Mouse (Mus musculus) neural tube, embryonic 12.5 days (tissue): ENCODE data around the gene Mrps27. TPM values are rescaled to one million over a fixed set of nuclear protein-coding genes. Genes with fewer than 3 reads are reported as not detected.

ENCODE experiments used
- ATAC-seq: fragments of 200-750 bp; cut with Nextera tagmentation; 2 replicates; pipeline ENCODE4 v1.8.0; 2017; ENCODE audit warnings: low read depth, mild to moderate bottlenecking, moderate TSS enrichment, moderate library complexity; ENCODE audit not compliant: low FRiP score
- H3K27ac ChIP-seq: fragments of 300-500 bp; sonication (generic); 2 replicates; pipeline ENCODE4 v1.5.1; 2016
- H3K27me3 ChIP-seq: fragments of 300-500 bp; sonication (generic); replicated peaks from 2 replicates; pipeline ENCODE4 v1.6.1; 2016; ENCODE audit warnings: mild to moderate bottlenecking
- H3K36me3 ChIP-seq: fragments of 300-500 bp; sonication (generic); 2 replicates; pipeline ENCODE4 v1.6.1; 2016; ENCODE audit warnings: mild to moderate bottlenecking
- H3K4me1 ChIP-seq: fragments of 300-500 bp; sonication (generic); 2 replicates; pipeline ENCODE4 v1.6.1; 2016
- H3K4me2 ChIP-seq: fragments of 300-500 bp; sonication (generic); replicated peaks from 2 replicates; pipeline ENCODE4 v1.6.1; 2016; ENCODE audit warnings: mild to moderate bottlenecking
- H3K4me3 ChIP-seq: fragments of 300-500 bp; sonication (generic); 2 replicates; pipeline ENCODE4 v1.5.1; 2016
- H3K9ac ChIP-seq: fragments of 300-500 bp; sonication (generic); 2 replicates; pipeline ENCODE4 v1.6.1; 2016; ENCODE audit warnings: mild to moderate bottlenecking
- H3K9me3 ChIP-seq: fragments of 300-500 bp; sonication (generic); 2 replicates; pipeline ENCODE4 v1.6.1; 2016; ENCODE audit warnings: mild to moderate bottlenecking
- WGBS: fragments of 180-500 bp; shearing (Covaris S2); methylation state at CpG from one replicate; pipeline ENCODE4 v1.1.7; 2016; 5-methylcytosine and 5-hydroxymethylcytosine counted together
- polyA plus RNA-seq: library from polyadenylated mRNA; unstranded; fragments of >200 nt; fragmentation: Nextera tagmentation; extraction: Ambion mirVana; gene quantifications from 2 replicates; pipeline ENCODE4 v1.2.1, GENCODE M21; 2016

Gene Mrps27
- polyA plus RNA-seq, 1 experiment from 2014 or later = 49.4 TPM

DNA sequence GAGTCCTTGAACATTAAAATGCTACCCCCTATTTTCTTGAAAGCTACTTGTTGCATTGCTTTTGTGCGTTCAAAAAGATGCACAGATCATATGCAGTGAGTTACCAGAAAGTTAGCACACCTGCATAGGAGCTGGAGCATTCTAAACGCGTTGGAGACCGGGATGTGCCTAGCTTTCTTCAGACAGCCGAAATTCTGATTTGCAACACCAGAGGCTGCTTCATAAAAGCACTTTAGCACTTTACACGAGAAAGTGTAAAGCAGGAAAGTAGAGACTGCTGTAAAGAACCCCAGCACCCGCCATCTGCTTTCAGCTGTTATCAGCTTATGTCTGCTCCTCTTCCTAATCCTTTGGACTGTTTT lies 8.9 kb downstream of the Mrps27 start:
- 18% methylated on average over 7 of the region's 7 CpGs for WGBS
- Histone ChIP-seq H3K4me1 (peaks cover 3% of the 10 kb centered on the region; the same call in 1 of the 2 replicates), H3K9me3 (no peaks in the 10 kb centered on the region), H3K4me3 (peak overlapping the region; percentile 36), H3K27ac (no peak overlapping the region), H3K27me3 (no peaks in the 10 kb centered on the region), H3K9ac (peak overlapping the region; percentile 43), H3K36me3 (peaks cover 7% of the 10 kb centered on the region; the same call in 1 of the 2 replicates), H3K4me2 (peak overlapping the region; percentile 60)
- no peak for ATAC-seq

DNA sequence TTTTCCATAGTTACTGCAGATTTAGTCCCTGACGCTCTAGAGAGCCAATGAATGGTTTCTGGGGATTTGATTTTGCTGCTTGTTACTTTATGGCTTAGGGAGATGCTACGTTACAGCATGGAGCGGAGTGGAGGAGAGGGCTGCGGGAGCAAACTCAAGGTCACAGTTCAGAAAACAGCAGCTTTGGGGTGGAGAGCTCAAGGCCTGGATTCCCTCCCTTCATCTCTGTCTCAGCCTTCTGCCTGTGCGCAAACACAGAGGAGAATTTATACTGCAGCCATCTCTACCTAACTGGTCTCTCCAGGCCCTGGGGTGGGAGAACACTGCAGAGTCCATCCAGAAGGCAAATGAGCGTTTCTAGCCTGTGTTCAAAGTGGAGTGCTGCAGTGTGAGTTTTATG lies 10.5 kb downstream of the Mrps27 start:
- WGBS = 86% methylated on average over 6 of the region's 6 CpGs
- peaks cover 7% of the 10 kb centered on the region; the same call in 1 of the 2 replicates for H3K4me1 ChIP-seq
- no peaks in the 10 kb centered on the region for H3K9me3 ChIP-seq
- peaks cover 2% of the 10 kb centered on the region; the same call in 1 of the 2 replicates for H3K36me3 ChIP-seq
- H3K27ac ChIP-seq = no peak overlapping the region
- H3K27me3 ChIP-seq = no peaks in the 10 kb centered on the region
- H3K9ac ChIP-seq = no peak overlapping the region
- no peak overlapping the region for H3K4me2 ChIP-seq
- no peak for ATAC-seq
- no peak overlapping the region for H3K4me3 ChIP-seq

DNA sequence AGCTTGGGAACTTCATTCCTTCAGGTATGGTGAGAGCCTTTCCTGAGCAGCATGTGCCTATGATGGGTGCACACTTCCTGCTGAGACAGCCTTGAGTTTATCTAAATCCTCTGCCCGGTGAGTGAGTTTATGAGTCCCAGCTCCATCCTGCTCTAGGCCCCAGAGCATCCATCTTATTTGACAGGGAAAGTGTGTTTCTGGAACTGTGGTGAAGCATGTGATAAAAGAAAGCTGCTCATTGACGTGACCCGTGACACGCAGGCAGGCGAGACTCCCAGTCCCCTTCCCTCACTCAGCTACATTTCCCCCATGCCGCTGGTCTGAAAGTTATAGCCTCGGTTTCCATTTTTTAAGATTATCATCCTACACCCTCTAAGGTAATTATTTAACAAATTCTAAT lies 11.3 kb downstream of the Mrps27 start:
- Histone ChIP-seq H3K4me1 (peaks cover 7% of the 10 kb centered on the region; the same call in 1 of the 2 replicates), H3K27me3 (no peaks in the 10 kb centered on the region), H3K27ac (no peak overlapping the region), H3K9me3 (no peaks in the 10 kb centered on the region), H3K4me2 (no peak overlapping the region), H3K4me3 (no peak overlapping the region), H3K36me3 (peaks cover 2% of the 10 kb centered on the region; the same call in 1 of the 2 replicates), H3K9ac (no peak overlapping the region)
- no peak for ATAC-seq
- WGBS = 62% methylated on average over 7 of the region's 7 CpGs

DNA sequence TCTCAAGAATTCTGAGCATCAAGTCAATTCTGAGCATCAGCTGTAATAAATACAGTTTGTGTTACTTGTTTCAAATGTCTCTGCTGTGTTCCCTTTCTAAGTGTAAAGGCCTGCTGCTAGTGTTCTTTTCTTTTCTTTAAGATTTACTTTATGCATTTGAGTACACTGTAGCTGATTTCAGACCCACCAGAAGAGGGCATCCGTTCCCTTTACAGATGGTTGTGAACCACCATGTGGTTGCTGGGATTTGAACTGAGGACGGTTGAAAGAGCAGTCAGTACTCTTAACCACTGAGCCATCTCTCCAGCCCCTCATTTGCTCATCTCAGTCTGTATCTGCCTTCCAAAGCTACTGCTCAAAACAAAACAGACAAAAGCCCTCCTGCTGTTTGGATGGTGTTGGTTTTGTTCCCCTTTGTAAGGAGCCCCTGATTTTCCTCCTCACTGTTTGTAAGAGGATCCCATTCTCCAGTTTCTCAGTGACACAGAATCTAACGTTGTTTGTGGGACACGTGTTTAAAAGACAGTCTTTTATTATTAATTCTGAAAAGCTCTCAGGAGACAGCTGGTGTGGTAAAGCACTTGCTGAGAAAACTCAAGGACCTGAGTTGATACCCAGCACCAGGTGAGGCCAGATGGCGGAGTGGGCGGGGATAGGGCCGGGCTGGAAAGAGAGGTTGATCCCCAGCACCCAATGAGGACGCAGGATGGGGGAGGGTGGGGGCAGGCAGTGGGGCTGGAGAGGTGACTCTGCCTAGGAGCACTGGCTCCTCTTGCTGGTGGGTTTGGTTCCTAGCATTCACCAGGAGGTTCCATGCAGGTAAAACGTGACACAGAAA lies 12.1 kb downstream of the Mrps27 start:
- Histone ChIP-seq H3K4me3 (no peak overlapping the region), H3K27ac (no peak overlapping the region), H3K4me1 (peaks cover 7% of the 10 kb centered on the region; the same call in 1 of the 2 replicates), H3K36me3 (peaks cover 2% of the 10 kb centered on the region; the same call in 1 of the 2 replicates), H3K4me2 (no peak overlapping the region), H3K9me3 (no peaks in the 10 kb centered on the region), H3K9ac (no peak overlapping the region), H3K27me3 (no peaks in the 10 kb centered on the region)
- WGBS = 31% methylated on average over 9 of the region's 9 CpGs
- no peak for ATAC-seq

DNA sequence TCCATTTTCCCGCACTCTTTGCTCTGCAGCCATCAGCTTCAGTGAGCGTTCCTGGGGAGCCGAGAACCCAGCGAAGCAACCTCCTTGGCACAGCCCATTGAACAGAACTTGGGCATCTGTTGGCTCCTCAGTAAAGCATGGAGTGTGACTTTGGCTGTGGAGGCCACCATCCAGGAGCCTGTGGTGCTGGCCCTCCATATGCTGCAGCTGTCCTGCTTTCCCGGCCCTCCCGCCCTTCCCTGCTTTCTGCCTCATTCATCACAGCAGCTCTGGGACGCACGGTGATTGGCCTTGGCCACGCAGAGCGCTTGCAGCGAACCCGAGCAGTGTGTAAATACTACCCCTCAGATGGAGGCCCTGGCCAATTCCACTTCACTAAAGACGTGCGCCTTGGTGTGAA lies 14.3 kb downstream of the Mrps27 start:
- Histone ChIP-seq H3K36me3 (peaks cover 5% of the 10 kb centered on the region; the same call in 1 of the 2 replicates), H3K9ac (no peak overlapping the region), H3K27ac (no peak overlapping the region), H3K27me3 (no peaks in the 10 kb centered on the region), H3K9me3 (no peaks in the 10 kb centered on the region), H3K4me3 (no peak overlapping the region), H3K4me1 (peaks cover 4% of the 10 kb centered on the region; the same call in 1 of the 2 replicates), H3K4me2 (no peak overlapping the region)
- 71% methylated on average over 14 of the region's 14 CpGs for WGBS
- peak; percentile 37; the same call in 1 of the 2 replicates for ATAC-seq

DNA sequence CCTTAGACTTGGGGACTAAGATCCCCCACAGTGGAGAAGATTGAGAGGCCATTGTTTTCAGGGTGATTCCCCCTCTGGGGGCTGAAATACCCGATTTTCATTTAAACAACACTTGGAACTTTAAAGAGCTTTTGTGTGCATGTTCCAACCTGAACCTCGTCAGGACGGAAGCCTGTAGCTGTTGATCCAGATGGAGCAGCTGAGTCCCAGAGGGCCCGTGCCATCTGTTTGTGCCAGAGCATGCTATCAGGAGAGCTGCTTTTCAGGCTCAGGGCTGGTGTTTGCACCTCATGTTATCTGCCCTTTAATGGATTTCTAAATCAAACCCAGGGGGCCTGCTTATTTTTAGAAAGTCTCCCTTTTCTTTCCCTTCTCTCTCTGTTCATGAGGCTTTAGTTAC lies 19.3 kb downstream of the Mrps27 start:
- 41% methylated on average over 4 of the region's 4 CpGs for WGBS
- Histone ChIP-seq H3K27ac (no peak overlapping the region), H3K4me1 (peaks cover 4% of the 10 kb centered on the region; the same call in 1 of the 2 replicates), H3K27me3 (no peaks in the 10 kb centered on the region), H3K36me3 (peaks cover 8% of the 10 kb centered on the region; the same call in 1 of the 2 replicates), H3K9ac (no peak overlapping the region), H3K4me2 (no peak overlapping the region), H3K4me3 (no peak overlapping the region), H3K9me3 (no peaks in the 10 kb centered on the region)
- ATAC-seq = no peak

DNA sequence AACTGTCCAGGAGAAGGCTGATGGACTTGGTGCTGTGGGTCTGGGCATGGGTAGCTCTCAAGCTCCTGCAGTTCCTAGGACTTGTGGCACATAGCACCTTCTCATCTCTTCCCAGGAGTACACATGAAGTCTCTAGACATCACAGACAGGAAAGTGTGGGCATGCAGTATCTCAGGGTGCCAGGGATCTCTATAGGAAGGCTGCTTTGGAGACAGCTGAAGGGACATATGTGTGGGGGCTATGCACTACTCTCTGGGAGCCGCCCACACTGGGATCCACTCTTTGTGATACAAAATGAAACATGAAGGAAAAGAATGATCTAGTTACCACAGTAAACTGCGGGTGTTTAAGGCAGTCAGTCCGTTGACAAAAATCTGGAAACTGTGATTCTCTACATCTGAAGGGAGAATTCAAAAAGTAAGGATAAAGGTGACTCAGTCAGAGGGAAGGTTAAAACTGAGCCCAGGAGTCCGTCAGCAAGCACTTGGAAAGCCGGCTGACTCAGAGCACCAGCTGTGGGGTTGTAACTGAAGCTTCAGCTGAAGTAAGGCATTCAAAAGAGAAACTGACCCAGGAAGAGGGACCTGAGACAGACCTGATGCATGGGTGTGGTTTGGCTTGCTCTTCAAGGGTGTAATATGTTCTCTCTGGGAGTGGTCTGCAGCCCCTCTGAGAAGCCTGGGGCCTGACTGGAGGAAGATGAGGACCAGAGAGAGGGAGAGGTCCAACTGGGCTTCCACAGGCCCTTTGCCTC lies 22.0 kb downstream of the Mrps27 start:
- no peak overlapping the region for H3K4me2 ChIP-seq
- no peak overlapping the region for H3K4me3 ChIP-seq
- 89% methylated on average over 5 of the region's 5 CpGs for WGBS
- no peak for ATAC-seq
- no peak overlapping the region for H3K27ac ChIP-seq
- peaks cover 6% of the 10 kb centered on the region; the same call in 1 of the 2 replicates for H3K36me3 ChIP-seq
- no peaks in the 10 kb centered on the region for H3K9me3 ChIP-seq
- no peaks in the 10 kb centered on the region for H3K27me3 ChIP-seq
- no peaks in the 10 kb centered on the region for H3K4me1 ChIP-seq
- no peak overlapping the region for H3K9ac ChIP-seq

DNA sequence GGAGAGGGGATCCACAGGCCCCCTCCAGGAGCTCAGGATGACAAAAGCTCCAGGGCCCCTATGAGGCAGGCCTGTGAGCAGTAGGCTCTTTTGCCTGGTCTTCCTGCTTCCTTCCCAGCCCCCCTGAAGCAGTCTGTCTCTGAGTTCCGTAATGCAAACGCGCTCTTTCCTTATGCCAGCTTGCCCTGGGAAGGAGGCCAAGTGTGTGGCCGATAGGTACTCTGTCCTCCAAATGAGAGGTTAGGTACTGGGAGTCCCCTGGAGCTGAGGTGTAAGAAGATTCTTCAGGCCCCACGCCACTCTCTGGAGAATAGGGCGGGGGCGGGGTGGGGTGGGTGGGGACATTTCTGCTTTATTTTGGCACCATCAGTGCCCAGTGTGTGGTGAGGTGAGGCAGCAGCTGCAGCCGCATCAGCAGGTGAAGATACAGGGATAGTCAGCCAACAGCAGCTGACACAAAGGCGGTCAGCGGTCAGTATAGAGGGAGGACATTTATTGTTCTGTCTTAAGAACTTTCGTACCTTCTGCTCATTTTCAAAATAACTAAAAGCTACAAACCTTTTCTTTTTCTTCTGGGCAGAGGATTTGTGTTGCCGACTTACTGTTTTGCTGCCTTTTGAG lies 23.1 kb downstream of the Mrps27 start:
- Histone ChIP-seq H3K27ac (no peak overlapping the region), H3K9me3 (no peaks in the 10 kb centered on the region), H3K36me3 (peaks cover 6% of the 10 kb centered on the region; the same call in 1 of the 2 replicates), H3K4me2 (no peak overlapping the region), H3K27me3 (no peaks in the 10 kb centered on the region), H3K4me3 (no peak overlapping the region), H3K4me1 (no peaks in the 10 kb centered on the region), H3K9ac (no peak overlapping the region)
- 93% methylated on average over 12 of the region's 12 CpGs for WGBS
- ATAC-seq = no peak

DNA sequence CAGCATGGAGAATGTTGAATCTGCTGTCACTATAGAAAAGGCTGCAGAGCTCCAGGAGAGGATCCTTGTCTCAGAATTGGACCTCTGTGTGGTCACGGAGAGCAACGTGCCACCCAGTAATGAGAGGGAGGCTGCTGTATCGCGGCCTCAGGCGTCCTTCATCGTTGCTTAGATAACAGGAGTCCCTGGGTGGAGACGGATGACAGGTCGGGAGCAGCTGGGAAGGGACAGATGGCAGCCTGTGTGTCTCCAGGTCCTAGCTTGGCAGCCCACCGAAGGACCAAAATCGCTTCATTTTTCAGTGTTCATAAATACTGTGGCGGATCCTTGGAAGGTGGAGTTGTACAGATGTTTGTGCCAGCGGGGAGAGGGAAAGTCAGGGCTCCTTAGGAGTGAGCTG lies 24.5 kb downstream of the Mrps27 start:
- Histone ChIP-seq H3K27me3 (no peaks in the 10 kb centered on the region), H3K9me3 (no peaks in the 10 kb centered on the region), H3K4me2 (no peak overlapping the region), H3K9ac (no peak overlapping the region), H3K4me1 (0 out of 2 replicates have a peak, but pooled peaks cover 8% of the 10 kb centered on the region), H3K27ac (no peak overlapping the region), H3K4me3 (no peak overlapping the region), H3K36me3 (peaks cover 3% of the 10 kb centered on the region; the same call in 1 of the 2 replicates)
- WGBS = 73% methylated on average over 12 of the region's 12 CpGs
- ATAC-seq = no peak

DNA sequence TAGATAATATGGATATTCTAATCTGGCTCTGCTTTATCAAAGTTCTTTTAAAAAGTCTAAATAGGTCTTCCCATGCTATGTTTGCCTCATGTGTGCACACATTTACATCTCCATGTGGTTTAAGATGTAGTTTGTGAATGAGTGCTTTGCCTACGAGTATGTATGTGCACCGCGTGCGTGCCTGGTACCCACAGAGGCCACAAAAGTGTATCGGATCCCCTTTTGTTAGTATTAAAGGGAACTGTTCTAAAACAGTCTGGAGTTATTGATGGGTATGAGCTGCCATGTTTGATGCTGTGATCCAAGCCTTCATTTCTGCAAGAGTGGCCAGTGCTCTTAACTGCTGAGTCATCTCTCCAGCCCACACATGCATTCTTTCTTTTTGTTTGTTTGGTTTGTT lies 26.7 kb downstream of the Mrps27 start:
- H3K27ac ChIP-seq = no peak overlapping the region
- H3K36me3 ChIP-seq = no peaks in the 10 kb centered on the region; the same call in 1 of the 2 replicates
- no peaks in the 10 kb centered on the region for H3K9me3 ChIP-seq
- no peaks in the 10 kb centered on the region for H3K27me3 ChIP-seq
- 84% methylated on average over 5 of the region's 5 CpGs for whole genome bisulfite sequencing
- H3K4me3 ChIP-seq = no peak overlapping the region
- H3K9ac ChIP-seq = no peak overlapping the region
- H3K4me1 ChIP-seq = peaks cover 10% of the 10 kb centered on the region; the same call in 1 of the 2 replicates
- ATAC-seq = no peak
- no peak overlapping the region for H3K4me2 ChIP-seq

DNA sequence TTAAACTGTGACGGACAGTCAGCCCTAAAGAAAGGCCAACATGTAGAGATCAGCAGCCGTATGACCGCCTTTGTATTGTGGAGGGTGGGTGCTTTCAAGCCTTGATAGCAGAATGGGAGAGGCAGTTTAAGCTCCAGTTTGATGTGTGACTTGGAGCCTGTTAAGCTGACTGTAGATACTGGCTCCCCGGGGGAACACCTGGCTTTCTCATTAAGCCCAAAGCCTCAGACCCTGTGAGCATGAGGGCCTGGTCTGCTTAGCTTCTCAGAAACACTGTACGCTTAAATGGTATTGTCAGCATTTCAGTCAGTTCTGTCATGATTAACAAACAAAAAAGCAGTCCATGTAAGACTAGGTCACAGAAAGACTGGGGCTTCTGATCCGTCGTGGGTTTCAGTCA lies 29.1 kb downstream of the Mrps27 start:
- H3K27ac ChIP-seq = no peak overlapping the region
- 74% methylated on average over 7 of the region's 7 CpGs for WGBS
- peaks cover 10% of the 10 kb centered on the region; the same call in 1 of the 2 replicates for H3K4me1 ChIP-seq
- H3K9ac ChIP-seq = no peak overlapping the region
- no peak for ATAC-seq
- H3K4me3 ChIP-seq = no peak overlapping the region
- H3K36me3 ChIP-seq = no peaks in the 10 kb centered on the region; the same call in 1 of the 2 replicates
- H3K4me2 ChIP-seq = no peak overlapping the region
- H3K9me3 ChIP-seq = no peaks in the 10 kb centered on the region
- H3K27me3 ChIP-seq = no peaks in the 10 kb centered on the region

DNA sequence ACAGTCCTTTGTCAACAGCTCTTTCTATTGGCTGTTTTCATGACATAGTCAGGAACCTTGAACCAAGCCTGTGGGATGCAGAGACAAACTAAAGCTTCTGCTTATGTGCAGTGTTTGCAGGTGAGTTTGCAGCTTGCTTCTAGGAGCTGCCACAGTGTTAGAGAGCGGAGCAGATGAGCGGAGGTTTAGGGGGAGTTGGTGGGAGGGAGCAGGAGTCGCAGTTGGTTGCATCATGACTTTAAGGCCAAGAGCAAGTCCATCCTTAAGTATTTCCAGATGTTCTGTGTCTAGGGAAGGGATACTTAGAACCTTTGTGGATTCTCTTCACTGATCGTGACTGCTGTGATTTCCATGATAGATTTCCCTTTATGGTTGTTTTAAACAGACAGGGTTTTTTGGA lies 29.6 kb downstream of the Mrps27 start:
- Histone ChIP-seq H3K9me3 (no peaks in the 10 kb centered on the region), H3K4me3 (no peak overlapping the region), H3K4me1 (peaks cover 10% of the 10 kb centered on the region; the same call in 1 of the 2 replicates), H3K36me3 (no peaks in the 10 kb centered on the region; the same call in 1 of the 2 replicates), H3K9ac (no peak overlapping the region), H3K27ac (no peak overlapping the region), H3K27me3 (no peaks in the 10 kb centered on the region), H3K4me2 (no peak overlapping the region)
- 79% methylated on average over 4 of the region's 4 CpGs for WGBS
- no peak for ATAC-seq
